Mouse (Mus musculus): ENCODE measurements around the gene Gm28539. TPM values are rescaled to one million over a fixed set of nuclear protein-coding genes. Genes with fewer than 3 reads are reported as not detected.
"Not testable (repeated sequence)": the region's sequence is repeated elsewhere in the genome, so short reads cannot be mapped to it uniquely, and the experiment has no call there.

The Gm28539 gene
- polyA plus RNA-seq, 1 experiment from 2014 or later: not detected

DNA sequence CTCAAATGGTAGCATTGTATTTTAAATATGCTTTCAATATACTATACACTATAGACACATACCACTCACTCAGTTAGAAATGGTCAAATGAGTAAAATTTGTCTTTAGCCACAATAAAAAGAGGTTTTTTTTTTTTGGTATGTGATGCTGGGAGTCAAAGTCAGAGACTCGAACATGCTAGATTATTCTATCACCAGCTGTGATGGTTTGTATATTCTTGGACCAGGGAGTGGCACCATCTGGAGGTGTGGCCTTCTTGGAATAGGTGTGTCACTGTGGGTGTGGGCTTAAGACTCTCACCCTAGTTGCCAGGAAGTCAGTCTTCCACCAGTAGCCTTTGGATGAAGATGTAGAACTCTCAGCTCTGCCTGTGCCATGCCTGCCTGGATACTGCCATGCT, 34.1 kb downstream of the Gm28539 start:
- not testable (repeated sequence) for H3K9me3 ChIP-seq; H3K4me3 ChIP-seq; H3K27ac ChIP-seq; H3K27me3 ChIP-seq; H3K4me2 ChIP-seq (replicated peaks); H3K9ac ChIP-seq; ATAC-seq (ENCODE audit: low FRiP score, low read depth); H3K4me1 ChIP-seq
- H3K36me3 ChIP-seq: peaks cover 47% of the 10 kb centered on the region
- WGBS: 87% methylated on average over 1 of the region's 1 CpGs

DNA sequence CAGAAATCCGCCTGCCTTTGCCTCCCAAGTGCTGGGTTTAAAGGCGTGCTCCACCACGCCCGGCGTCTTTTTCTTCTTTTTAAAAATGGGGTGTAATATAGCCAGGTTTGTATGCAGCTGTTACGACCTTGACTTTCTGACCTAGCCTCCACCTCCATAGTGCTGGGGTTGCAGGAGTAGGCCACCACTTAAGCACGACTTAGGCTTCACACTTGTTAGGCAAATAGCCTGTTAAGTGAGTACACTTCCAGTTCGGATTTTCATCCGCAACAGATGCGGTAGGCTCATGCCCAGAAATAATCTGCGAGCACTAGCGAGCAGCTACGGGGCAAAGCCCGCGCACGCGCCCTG, 39.7 kb downstream of the Gm28539 start:
- H3K9me3 ChIP-seq: no peaks in the 10 kb centered on the region
- peak overlapping the region; percentile 83 for H3K4me2 ChIP-seq (replicated peaks)
- peaks cover 51% of the 10 kb centered on the region for H3K36me3 ChIP-seq
- peak overlapping the region; percentile 92 for H3K4me3 ChIP-seq
- peak overlapping the region; percentile 94 for H3K27ac ChIP-seq
- peak overlapping the region; percentile 94 for H3K9ac ChIP-seq
- no peaks in the 10 kb centered on the region for H3K27me3 ChIP-seq
- peaks cover 11% of the 10 kb centered on the region for H3K4me1 ChIP-seq
- under 1% methylated on average over 17 of the region's 17 CpGs for WGBS
- ATAC-seq (ENCODE audit: low FRiP score, low read depth): no peak

DNA sequence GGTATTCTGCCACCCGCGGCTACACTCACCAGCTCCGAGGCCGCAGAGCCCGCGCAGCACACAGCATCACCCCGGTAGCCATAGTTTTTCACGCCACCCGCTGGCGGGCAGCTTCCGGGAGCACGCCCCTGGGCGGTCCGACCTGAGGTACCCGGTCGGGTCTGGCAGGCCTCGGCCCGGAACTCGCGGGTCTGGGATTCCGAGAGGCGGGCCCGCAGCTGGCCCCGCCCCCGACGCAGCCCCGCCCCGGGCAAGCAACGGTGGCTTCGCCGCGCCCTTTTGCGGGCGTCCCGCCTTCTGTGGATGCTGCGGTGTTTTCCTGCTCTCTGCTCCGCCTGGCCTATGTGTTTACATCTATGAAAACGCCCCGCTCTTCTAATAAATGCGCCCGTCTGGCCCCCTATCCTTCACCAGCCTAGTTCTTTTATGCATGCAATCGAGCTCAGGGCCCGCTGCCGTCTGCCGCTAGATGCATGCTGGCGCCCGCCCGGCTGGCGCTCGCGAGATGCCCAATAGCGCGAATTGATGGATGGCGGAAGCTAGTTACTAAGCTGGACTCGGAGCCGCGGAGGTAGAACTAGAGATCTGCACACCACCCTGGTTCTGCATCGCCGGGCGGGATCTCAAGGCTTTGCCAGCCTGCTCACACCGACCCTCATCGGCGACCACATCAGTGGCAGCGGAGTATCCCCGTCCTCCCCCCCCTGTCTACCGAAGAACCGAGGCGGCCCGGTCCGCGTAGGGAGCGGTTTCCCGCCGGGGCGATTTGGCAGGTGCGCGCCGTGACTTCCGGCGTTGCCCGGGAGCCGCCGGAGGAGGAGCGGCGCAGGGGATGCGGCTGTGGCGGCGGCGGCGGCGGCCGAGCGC, 40.3 kb downstream of the Gm28539 start, which contains the start of the genes Mrpl40 and Hira:
Gene Mrpl40, minus strand, starts transcription at position 421 of the 867 bp plus-strand sequence.
Gene Hira, plus strand, starts transcription at position 596 of the 867 bp plus-strand sequence.
- peak; percentile 93 for ATAC-seq (ENCODE audit: low FRiP score, low read depth)
- under 1% methylated on average over 88 of the region's 93 CpGs for WGBS
- Histone ChIP-seq H3K9ac (peak within 1 kb of the TSS; percentile 94), H3K4me1 (peaks cover 11% of the 10 kb centered on the region), H3K27ac (peak within 1 kb of the TSS; percentile 94), H3K27me3 (no peaks in the 10 kb centered on the region), H3K36me3 (peaks cover 51% of the 10 kb centered on the region), H3K4me3 (peak within 1 kb of the TSS; percentile 92), H3K4me2 (replicated peaks) (peak within 1 kb of the TSS; percentile 83), H3K9me3 (no peaks in the 10 kb centered on the region)

DNA sequence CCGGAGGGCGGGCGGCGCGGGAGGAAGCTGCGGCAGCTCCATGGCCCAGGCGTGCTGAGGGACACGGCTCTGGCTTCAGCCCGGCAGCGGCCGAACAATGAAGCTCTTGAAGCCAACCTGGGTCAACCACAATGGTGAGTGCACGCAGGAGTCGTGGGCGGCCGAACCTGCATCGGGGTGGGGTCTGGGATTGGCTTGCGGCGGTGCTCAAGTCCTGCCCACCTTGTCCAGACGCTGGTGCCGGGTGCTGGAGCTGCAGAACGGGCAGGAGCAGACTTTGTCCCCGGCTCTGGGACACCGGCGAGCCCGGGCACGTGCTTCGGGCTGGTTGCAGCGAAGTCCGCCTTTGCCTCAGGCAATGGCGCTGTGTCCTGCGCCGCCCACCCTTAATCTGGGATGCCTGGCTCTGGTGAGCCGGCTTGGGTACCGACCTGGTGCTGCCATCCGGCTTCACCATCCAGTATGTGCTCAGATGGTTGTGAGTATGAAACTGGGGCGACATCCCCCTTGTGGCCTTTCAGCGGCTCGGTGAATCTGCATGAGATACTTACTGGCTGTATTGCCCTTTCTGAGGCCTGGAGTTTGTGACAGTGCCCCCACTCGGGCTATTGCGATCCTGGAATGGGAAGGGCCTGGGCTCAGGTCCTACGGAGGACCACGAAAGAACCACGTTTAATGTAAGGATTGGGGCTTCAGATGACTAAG, 41.2 kb downstream of the Gm28539 start:
- H3K9ac ChIP-seq: peak overlapping the region; percentile 94
- ATAC-seq (ENCODE audit: low FRiP score, low read depth): peak; percentile 15
- H3K27me3 ChIP-seq: no peaks in the 10 kb centered on the region
- H3K27ac ChIP-seq: peak overlapping the region; percentile 94
- peaks cover 11% of the 10 kb centered on the region for H3K4me1 ChIP-seq
- H3K4me3 ChIP-seq: peak overlapping the region; percentile 92
- no peaks in the 10 kb centered on the region for H3K9me3 ChIP-seq
- peaks cover 47% of the 10 kb centered on the region for H3K36me3 ChIP-seq
- under 1% methylated on average over 41 of the region's 43 CpGs for WGBS
- peak overlapping the region; percentile 83 for H3K4me2 ChIP-seq (replicated peaks)

DNA sequence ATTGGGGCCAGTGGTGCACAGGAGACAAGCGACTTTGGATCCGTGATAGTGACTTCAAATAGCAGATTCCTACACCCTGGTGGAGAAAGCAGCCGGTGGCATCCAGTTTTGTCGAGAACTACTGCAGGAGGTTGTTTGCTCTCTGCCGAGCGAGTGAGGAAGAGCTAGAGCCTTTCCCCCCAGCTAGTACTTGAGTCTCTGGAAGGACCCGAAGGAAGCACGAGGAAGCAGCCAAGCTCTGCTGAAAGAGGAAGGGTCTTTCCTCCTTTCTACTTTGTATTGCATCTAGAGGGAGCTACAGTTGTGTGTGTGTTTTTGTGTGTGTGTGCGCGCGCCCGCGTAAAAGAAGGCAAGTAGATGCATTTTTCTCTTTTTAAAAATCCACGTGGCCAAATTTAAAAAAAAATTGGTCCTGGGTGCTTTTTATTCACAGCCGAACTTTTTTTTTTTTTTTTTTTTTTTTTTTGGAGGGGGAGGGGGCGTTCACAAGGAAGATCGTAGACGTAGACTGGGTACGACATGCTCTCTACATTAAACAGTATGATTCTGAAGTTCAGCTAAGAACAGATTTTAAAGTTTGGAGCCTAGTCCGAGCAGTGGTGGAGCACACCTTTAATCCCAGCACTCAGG, 41.8 kb downstream of the Gm28539 start:
- ATAC-seq (ENCODE audit: low FRiP score, low read depth): no peak
- H3K36me3 ChIP-seq: peaks cover 41% of the 10 kb centered on the region
- H3K9ac ChIP-seq: peak overlapping the region; percentile 94
- H3K4me3 ChIP-seq: peak overlapping the region; percentile 92
- 34% methylated on average over 20 of the region's 20 CpGs for WGBS
- no peaks in the 10 kb centered on the region for H3K9me3 ChIP-seq
- peak overlapping the region; percentile 94 for H3K27ac ChIP-seq
- no peaks in the 10 kb centered on the region for H3K27me3 ChIP-seq
- H3K4me2 ChIP-seq (replicated peaks): peak overlapping the region; percentile 83
- peaks cover 11% of the 10 kb centered on the region for H3K4me1 ChIP-seq

DNA sequence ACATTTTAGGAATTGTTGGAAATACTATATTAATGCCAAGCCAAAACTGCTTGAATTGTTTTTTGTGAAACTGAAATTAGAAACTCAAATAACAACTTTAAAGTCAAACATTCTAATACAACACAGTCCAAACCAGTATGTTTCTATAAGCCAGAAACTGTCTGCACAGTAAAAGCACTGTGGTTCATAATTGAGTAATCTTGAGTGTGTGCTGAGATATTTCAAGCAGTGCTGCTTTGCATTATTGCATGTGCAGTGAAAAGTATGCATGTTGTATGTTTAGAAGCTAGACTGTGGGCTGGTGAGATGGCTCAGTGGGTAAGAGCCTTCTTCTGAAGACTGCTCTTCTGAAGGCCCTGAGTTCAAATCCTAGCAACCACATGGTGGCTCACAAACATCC, 47.7 kb downstream of the Gm28539 start:
- no peak for ATAC-seq (ENCODE audit: low FRiP score, low read depth)
- H3K27ac ChIP-seq: no peak overlapping the region
- no peaks in the 10 kb centered on the region for H3K9me3 ChIP-seq
- H3K4me2 ChIP-seq (replicated peaks): no peak overlapping the region
- no peaks in the 10 kb centered on the region for H3K4me1 ChIP-seq
- H3K36me3 ChIP-seq: peaks cover 41% of the 10 kb centered on the region
- no peak overlapping the region for H3K9ac ChIP-seq
- H3K27me3 ChIP-seq: no peaks in the 10 kb centered on the region
- H3K4me3 ChIP-seq: no peak overlapping the region

DNA sequence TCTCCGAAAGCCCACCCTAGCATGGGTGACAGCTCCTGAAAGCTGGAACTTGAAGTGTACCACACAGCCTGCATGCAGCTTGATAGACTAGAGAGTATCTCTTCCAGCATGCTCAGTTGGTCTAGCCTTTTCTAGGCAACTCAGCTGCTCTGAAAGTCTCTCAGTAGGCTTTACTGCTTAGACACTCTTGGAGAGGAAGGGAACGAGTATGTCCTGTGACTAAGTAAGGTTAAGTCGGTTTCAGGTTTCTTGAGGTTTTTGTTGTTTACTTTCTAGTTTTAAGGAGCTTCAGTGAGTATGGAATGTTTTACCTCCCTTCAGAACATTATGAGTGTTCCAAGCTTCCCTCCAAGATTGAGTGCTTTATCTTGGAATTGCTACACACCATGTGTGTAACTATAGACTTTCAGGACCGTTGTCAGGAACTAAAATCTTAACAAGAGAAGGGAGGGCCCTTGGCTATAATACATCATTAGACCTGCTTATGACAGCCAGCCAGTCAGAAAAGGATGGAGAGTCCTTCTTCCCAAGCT, 57.5 kb downstream of the Gm28539 start:
- Histone ChIP-seq H3K36me3 (peaks cover 24% of the 10 kb centered on the region), H3K9ac (no peak overlapping the region), H3K27ac (no peak overlapping the region), H3K27me3 (no peaks in the 10 kb centered on the region), H3K9me3 (no peaks in the 10 kb centered on the region), H3K4me3 (no peak overlapping the region), H3K4me2 (replicated peaks) (no peak overlapping the region), H3K4me1 (peaks cover 7% of the 10 kb centered on the region)
- WGBS: 69% methylated on average over 4 of the region's 4 CpGs
- no peak for ATAC-seq (ENCODE audit: low FRiP score, low read depth)

DNA sequence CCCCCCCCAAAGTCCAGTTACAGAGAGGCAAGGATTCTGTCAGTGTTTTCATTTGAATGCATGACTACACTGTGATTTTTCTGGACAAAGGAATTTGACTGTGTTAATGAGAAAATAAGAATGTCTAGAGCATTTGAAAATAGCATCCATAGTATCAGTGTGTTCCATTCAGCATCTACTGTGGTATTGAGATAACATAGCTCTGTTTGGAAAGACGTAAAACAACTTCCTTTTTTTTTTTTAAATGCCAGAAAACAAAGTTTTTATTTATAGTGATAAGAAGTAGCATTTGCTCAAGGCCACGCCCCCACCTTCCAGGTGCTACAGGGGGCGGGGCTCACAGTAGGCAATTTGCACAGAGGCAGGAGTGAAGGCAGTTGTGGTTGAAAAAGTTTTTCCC, 58.9 kb downstream of the Gm28539 start:
- Histone ChIP-seq H3K27ac (no peak overlapping the region), H3K27me3 (no peaks in the 10 kb centered on the region), H3K4me3 (no peak overlapping the region), H3K4me2 (replicated peaks) (no peak overlapping the region), H3K9ac (no peak overlapping the region), H3K9me3 (no peaks in the 10 kb centered on the region), H3K4me1 (peaks cover 7% of the 10 kb centered on the region), H3K36me3 (peaks cover 36% of the 10 kb centered on the region)
- WGBS: 81% methylated on average over 3 of the region's 3 CpGs
- no peak for ATAC-seq (ENCODE audit: low FRiP score, low read depth)

DNA sequence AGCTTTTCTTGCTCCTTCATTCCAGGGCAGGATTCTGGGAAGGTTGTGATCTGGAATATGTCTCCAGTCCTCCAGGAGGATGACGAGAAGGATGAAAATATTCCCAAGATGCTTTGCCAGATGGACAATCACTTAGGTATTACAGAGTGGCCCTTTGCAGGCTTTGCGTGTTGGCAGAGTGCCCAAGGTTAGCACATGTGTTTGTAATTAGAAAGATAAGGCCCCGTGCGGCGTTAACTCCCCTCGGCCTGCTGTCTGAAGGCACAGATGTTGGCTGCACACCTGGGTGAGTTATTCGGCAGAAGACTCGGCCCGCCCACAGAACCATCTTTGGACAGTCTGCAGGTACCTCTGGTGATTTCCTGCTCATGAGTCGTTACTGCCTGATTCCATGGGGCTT, 60.0 kb downstream of the Gm28539 start:
- no peak overlapping the region for H3K4me2 ChIP-seq (replicated peaks)
- peaks cover 7% of the 10 kb centered on the region for H3K4me1 ChIP-seq
- peak; percentile 64 for ATAC-seq (ENCODE audit: low FRiP score, low read depth)
- no peaks in the 10 kb centered on the region for H3K27me3 ChIP-seq
- H3K4me3 ChIP-seq: no peak overlapping the region
- no peak overlapping the region for H3K27ac ChIP-seq
- WGBS: 33% methylated on average over 10 of the region's 10 CpGs
- no peak overlapping the region for H3K9ac ChIP-seq
- H3K9me3 ChIP-seq: no peaks in the 10 kb centered on the region
- peaks cover 47% of the 10 kb centered on the region for H3K36me3 ChIP-seq

DNA sequence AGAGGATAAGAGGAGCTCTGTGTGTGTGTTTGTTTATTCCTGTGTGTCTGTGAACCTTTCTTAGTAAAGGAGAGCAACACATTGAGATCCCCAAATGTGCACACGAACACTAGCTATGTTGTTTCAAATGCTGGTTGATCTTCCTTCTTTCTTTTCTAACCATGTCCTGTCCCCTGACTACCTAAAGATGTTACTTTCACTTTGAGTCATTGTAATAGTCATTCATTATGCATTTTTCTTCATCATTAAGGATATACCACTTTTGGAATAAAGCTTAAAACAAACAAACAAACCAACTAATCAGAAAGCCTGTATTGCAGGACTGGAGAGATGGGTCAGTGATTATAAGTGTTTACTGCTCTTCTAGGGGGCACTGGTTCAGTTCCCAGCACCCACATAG, 69.3 kb downstream of the Gm28539 start:
- no peak overlapping the region for H3K9ac ChIP-seq
- H3K36me3 ChIP-seq: peaks cover 66% of the 10 kb centered on the region
- WGBS: 94% methylated on average over 1 of the region's 1 CpGs
- no peak for ATAC-seq (ENCODE audit: low FRiP score, low read depth)
- H3K4me3 ChIP-seq: no peak overlapping the region
- H3K4me2 ChIP-seq (replicated peaks): no peak overlapping the region
- no peaks in the 10 kb centered on the region for H3K9me3 ChIP-seq
- H3K4me1 ChIP-seq: no peaks in the 10 kb centered on the region
- no peaks in the 10 kb centered on the region for H3K27me3 ChIP-seq
- H3K27ac ChIP-seq: no peak overlapping the region

DNA sequence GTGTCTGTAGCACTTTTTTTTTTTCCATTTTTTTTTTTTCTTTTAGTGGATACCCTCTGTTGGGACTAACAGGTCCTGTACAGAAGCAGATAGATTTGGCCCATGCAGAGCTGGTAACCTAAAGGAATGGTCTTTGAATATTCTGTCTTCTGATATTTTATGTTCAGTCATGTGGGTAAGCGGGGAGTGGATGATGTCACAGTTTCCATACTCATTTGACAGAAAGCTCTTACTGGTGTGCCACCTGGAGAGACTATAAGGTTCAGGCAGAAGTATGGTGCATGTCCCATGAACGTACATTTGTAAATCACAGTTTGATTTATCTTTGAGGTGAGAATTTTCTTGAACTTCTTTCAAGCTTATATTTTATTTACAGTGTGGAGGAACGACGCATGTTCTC, 79.7 kb downstream of the Gm28539 start:
- H3K9me3 ChIP-seq: no peaks in the 10 kb centered on the region
- peaks cover 73% of the 10 kb centered on the region for H3K36me3 ChIP-seq
- H3K27ac ChIP-seq: no peak overlapping the region
- no peak overlapping the region for H3K4me2 ChIP-seq (replicated peaks)
- no peak for ATAC-seq (ENCODE audit: low FRiP score, low read depth)
- H3K9ac ChIP-seq: no peak overlapping the region
- no peak overlapping the region for H3K4me3 ChIP-seq
- H3K4me1 ChIP-seq: no peaks in the 10 kb centered on the region
- no peaks in the 10 kb centered on the region for H3K27me3 ChIP-seq
- 94% methylated on average over 4 of the region's 4 CpGs for WGBS

DNA sequence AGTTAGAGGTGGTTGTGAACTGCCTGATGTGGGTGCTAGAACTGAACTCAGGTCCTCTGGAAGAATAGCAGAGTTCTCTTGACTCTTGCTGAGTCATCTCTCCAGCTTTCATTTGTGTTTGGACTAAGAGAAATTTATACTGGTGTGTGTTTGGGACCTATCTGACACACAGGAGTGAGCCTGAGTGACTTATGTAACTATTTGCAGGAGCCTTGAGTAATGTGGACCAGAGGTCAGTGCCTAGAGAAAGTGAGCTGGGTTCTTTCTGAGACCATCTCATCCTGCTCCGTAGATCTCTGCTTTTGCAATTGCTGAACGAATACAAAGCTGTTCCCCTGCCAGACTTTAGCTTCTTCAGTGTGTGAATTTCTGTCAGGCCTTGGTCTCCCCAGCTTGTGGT, 85.4 kb downstream of the Gm28539 start:
- no peak overlapping the region for H3K9ac ChIP-seq
- no peaks in the 10 kb centered on the region for H3K9me3 ChIP-seq
- H3K4me3 ChIP-seq: no peak overlapping the region
- peaks cover 95% of the 10 kb centered on the region for H3K36me3 ChIP-seq
- WGBS: 96% methylated on average over 2 of the region's 2 CpGs
- no peak overlapping the region for H3K27ac ChIP-seq
- ATAC-seq (ENCODE audit: low FRiP score, low read depth): no peak
- H3K4me2 ChIP-seq (replicated peaks): no peak overlapping the region
- no peaks in the 10 kb centered on the region for H3K4me1 ChIP-seq
- H3K27me3 ChIP-seq: no peaks in the 10 kb centered on the region
